Mouse (Mus musculus) heart, adult 8-10 months (tissue): ENCODE data around the gene Sox5. TPM values are rescaled to one million over a fixed set of nuclear protein-coding genes. Genes with fewer than 3 reads are reported as not detected.

Source experiments
- DNase-seq: peaks from one replicate; pipeline ENCODE4 v3.0.0; 2022; ENCODE audit warnings: low spot score
- total RNA-seq, 4 experiments: library from RNA; stranded (reverse); gene quantifications; 2 replicates each; pipeline ENCODE4 v1.2.4; 2022

The Sox5 gene
- total RNA-seq, 4 experiments from 2014 or later, result 1.1 to 3.1 (median 2.2) TPM

DNA sequence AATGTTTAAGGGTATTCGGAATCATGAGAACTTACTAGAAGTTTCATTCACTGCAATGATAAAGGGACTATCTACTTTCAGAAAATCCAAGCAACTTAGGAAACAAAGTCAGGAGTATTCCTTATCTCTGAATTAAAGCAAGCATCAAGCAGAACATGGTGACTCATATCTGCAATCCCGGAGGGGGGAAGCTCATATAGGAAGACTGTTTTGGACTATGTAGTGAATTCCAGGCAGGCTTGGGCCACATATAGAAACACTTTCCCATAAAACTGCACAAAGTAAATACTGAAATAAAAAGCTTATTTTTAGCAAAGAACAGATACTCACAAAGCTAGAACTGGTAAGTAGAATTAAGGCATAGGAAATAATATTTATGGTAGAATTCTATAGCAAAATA lies 993.3 kb downstream of the Sox5 start:
- no peak for DNase-seq

DNA sequence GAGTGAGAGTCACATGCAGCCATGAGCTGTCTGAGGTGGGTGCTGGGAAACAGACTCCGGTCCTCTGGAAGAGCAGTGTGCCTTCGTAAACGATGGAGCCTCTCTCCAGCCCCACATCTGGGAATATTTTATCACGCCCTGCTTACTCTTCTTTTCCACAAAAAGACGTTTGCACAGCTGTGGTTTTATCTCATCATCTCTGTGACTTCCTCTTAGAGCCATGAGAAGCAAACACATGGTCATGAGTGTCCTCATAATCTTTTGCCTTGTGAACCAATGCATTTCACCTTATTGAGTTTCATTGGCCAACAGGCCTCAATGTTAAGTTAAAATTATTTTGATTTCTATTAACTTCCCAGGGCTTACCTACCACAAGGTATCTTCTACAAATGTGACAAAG lies 994.4 kb downstream of the Sox5 start:
- DNase-seq, result no peak

DNA sequence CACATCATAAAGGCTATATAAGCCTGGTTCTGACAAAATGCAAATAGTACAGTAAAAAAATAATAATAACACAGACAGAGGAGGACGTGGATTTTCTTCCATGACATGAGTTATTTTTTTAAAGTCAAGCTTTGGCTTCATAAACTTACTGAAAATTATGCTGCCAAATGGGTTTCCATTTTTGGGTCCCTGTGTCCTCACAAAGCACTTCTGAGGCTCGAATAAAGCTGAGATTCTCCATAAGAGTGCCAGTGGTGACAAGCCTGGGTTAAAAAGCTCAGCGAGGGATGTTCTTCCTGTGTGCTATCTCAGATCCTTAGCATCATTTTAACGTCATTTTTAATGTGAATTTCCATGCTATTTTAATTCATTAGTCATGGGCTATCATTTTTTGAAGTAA lies 996.1 kb downstream of the Sox5 start:
- no peak for DNase-seq
